Mouse (Mus musculus) intestine, postnatal 0 days (tissue): ENCODE measurements around the gene Kctd7. TPM values are rescaled to one million over a fixed set of nuclear protein-coding genes. Genes with fewer than 3 reads are reported as not detected.

Experiments
- ATAC-seq: fragments of 200-750 bp; cut with Nextera tagmentation; 2 replicates; pipeline ENCODE4 v1.8.0; 2017; ENCODE audit warnings: mild to moderate bottlenecking, moderate TSS enrichment, moderate library complexity
- H3K27ac ChIP-seq: fragments of 300-500 bp; sonication (generic); 2 replicates; pipeline ENCODE4 v1.5.1; 2014; ENCODE audit warnings: mild to moderate bottlenecking, low read depth, low read length, moderate library complexity
- H3K27me3 ChIP-seq: fragments of 300-500 bp; sonication (generic); replicated peaks from 2 replicates; pipeline ENCODE4 v1.6.1; 2014; ENCODE audit warnings: low read length, mixed read lengths; ENCODE audit not compliant: control insufficient read depth, insufficient read depth
- H3K36me3 ChIP-seq: fragments of 300-500 bp; sonication (generic); 2 replicates; pipeline ENCODE4 v1.6.1; 2014; ENCODE audit warnings: mild to moderate bottlenecking, moderate library complexity; ENCODE audit not compliant: control insufficient read depth, insufficient read depth
- H3K4me1 ChIP-seq: fragments of 300-500 bp; sonication (generic); replicated peaks from 2 replicates; pipeline ENCODE4 v1.6.1; 2014; ENCODE audit warnings: antibody characterized with exemption, low read length, mixed read lengths; ENCODE audit not compliant: control insufficient read depth, insufficient read depth
- H3K4me2 ChIP-seq: fragments of 300-500 bp; sonication (generic); replicated peaks from 2 replicates; pipeline ENCODE4 v1.6.1; 2014; ENCODE audit warnings: low read depth, mild to moderate bottlenecking, moderate library complexity
- H3K4me3 ChIP-seq: fragments of 300-500 bp; sonication (generic); 2 replicates; pipeline ENCODE4 v1.5.1; 2014; ENCODE audit warnings: low read depth, low read length
- H3K9ac ChIP-seq: fragments of 300-500 bp; sonication (generic); 2 replicates; pipeline ENCODE4 v1.6.1; 2014; ENCODE audit warnings: mild to moderate bottlenecking, low read depth, low read length
- H3K9me3 ChIP-seq: fragments of 300-500 bp; sonication (generic); 2 replicates; pipeline ENCODE4 v1.6.1; 2016; ENCODE audit warnings: mixed run types; ENCODE audit not compliant: control insufficient read depth
- CTCF ChIP-seq: sonication (generic); IDR thresholded peaks from 2 replicates; pipeline ENCODE4 v1.5.1; 2016; ENCODE audit warnings: low read depth, mild to moderate bottlenecking, control low read depth, antibody characterized with exemption, moderate library complexity
- WGBS: fragments of 180-500 bp; shearing (Covaris S2); extraction: QIAGEN DNeasy Blood & Tissue Kit; methylation state at CpG from one replicate; pipeline ENCODE4 v1.1.7; 2014; 5-methylcytosine and 5-hydroxymethylcytosine counted together
- polyA plus RNA-seq: library from polyadenylated mRNA; unstranded; fragments of >200 nt; fragmentation: Nextera tagmentation; extraction: Ambion mirVana; gene quantifications from 2 replicates; pipeline ENCODE4 v1.2.1, GENCODE M21; 2015

The Kctd7 gene
- polyA plus RNA-seq, 1 experiment from 2014 or later: 2.4 TPM

DNA sequence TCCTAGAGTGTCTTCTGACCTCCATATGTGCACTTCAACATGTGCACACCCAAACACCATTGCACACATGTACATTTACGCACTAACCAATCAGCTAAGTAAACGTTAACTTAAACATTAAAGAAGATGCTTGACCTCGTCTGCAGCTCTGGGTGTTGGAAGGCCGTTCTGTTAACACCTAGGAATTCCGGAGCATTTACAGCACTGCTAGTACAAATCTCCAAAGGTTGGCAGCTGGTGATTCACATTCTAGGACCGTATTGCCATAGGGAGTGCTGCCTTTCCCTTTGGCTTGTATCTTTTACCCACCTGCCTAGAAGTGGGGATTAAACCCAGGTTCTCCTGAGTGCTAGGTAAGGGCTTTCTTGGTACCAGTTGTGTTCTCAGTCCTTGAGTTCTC is 47.2 kb downstream of the Kctd7 start:
- 59% methylated on average over 6 of the region's 6 CpGs for WGBS
- no peak for TF ChIP-seq CTCF
- H3K4me3 ChIP-seq: no peak overlapping the region
- no peak overlapping the region for H3K27ac ChIP-seq
- peaks cover 57% of the 10 kb centered on the region for H3K36me3 ChIP-seq
- no peak overlapping the region for H3K4me2 ChIP-seq
- H3K9me3 ChIP-seq: no peaks in the 10 kb centered on the region
- ATAC-seq: no peak
- H3K9ac ChIP-seq: no peak overlapping the region
- H3K4me1 ChIP-seq: no peaks in the 10 kb centered on the region
- no peaks in the 10 kb centered on the region for H3K27me3 ChIP-seq

DNA sequence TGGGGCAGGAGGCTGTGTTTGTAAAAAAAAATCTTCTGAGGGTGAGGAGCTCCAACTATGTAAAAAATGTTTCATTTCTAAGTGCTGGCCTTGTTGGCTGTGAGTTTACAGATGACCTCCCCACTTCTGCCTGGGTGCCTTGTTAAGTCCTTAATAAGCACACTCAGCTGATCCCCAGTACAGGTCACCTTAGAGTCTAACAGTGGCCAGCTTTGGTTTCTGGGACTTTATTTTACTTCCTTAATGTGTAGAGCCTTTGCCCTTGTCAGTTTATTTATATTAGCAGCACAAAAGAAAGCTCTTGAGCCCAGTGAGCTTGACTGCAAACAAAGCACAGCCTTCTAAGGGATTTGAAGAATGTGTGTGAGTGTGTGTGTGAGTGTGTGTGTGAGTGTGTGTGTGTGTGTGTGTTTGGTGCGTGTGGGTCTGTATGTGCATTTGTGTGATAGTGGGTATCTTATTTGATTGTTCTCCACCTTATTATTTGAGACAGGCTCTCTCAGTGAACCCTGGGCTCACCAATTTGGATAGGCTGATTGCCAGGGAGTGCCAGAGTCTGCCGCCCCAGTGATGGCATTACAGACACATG is 47.8 kb downstream of the Kctd7 start:
- WGBS: 63% methylated on average over 2 of the region's 2 CpGs
- no peak for ATAC-seq
- H3K36me3 ChIP-seq: peaks cover 62% of the 10 kb centered on the region
- H3K4me1 ChIP-seq: no peaks in the 10 kb centered on the region
- no peaks in the 10 kb centered on the region for H3K9me3 ChIP-seq
- no peak for TF ChIP-seq CTCF
- H3K27me3 ChIP-seq: no peaks in the 10 kb centered on the region
- H3K9ac ChIP-seq: no peak overlapping the region
- H3K27ac ChIP-seq: no peak overlapping the region
- no peak overlapping the region for H3K4me2 ChIP-seq
- H3K4me3 ChIP-seq: no peak overlapping the region

DNA sequence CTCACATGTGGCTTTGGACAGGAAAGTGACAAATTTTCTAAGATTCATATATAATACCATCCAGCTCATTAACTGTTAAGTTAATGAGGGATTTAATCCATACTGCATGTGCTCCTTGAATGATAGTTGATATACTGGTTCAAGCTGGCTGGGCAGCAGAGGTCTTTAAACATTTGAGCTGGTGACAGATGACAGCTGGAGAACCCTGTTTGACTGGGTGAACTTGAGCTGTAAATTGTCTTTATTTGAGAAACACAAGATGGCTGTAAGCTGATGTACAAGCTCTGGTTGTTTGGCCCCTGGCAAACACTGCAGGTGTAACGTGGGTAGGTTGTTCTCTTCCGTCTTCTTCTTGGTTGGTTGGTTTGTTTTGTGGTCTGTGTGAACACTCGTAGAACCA is 49.1 kb downstream of the Kctd7 start:
- Histone ChIP-seq H3K4me2 (no peak overlapping the region), H3K27me3 (no peaks in the 10 kb centered on the region), H3K36me3 (peaks cover 65% of the 10 kb centered on the region), H3K27ac (no peak overlapping the region), H3K4me1 (no peaks in the 10 kb centered on the region), H3K9ac (no peak overlapping the region), H3K4me3 (no peak overlapping the region), H3K9me3 (no peaks in the 10 kb centered on the region)
- ATAC-seq: no peak
- 92% methylated on average over 3 of the region's 3 CpGs for WGBS
- no peak for TF ChIP-seq CTCF

DNA sequence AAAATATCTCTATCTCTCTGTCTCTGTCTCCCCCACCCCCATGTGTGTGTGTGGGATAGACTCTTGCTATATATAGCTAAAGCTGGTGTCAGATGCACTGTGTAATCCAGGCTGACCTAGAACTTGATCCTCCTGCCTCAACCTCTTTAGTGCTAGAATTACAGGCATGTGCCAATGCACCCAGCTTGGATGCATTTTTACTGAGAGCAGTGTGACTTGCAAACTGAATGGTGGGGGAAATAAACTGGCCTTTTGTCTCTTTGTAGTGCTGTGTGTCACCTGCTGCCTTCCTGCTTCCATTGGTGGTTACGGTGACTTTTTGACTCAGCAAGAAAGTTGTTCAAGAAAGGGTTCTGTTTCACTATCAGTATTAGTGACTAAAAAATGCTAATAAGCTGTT is 51.6 kb downstream of the Kctd7 start:
- Histone ChIP-seq H3K4me2 (no peak overlapping the region), H3K27ac (no peak overlapping the region), H3K36me3 (peaks cover 50% of the 10 kb centered on the region), H3K4me3 (no peak overlapping the region), H3K27me3 (no peaks in the 10 kb centered on the region), H3K9me3 (no peaks in the 10 kb centered on the region), H3K9ac (no peak overlapping the region), H3K4me1 (no peaks in the 10 kb centered on the region)
- no peak for ATAC-seq
- no peak for TF ChIP-seq CTCF
- 74% methylated on average over 1 of the region's 1 CpGs for WGBS

DNA sequence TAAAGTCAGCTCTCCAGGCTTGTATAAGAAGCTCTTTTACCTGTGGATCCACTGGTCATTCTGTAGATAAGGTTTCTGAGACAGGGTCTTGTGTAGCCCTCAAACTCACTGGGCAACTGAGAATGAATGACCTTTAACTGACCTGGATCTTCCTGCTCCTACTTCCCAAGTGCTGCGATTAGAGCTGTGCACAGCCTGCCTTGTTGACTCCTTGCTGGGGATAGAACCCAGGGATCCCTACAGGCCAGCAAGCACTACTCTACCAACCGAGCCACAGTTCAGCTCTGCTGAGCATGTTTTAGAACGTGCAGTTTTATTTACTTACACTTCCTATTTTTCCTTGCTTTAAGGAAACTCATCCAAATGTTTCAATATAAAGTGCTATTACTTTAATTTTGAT is 52.8 kb downstream of the Kctd7 start:
- H3K9me3 ChIP-seq: no peaks in the 10 kb centered on the region
- H3K4me3 ChIP-seq: no peak overlapping the region
- no peak for ATAC-seq
- TF ChIP-seq CTCF: no peak
- H3K27ac ChIP-seq: no peak overlapping the region
- no peaks in the 10 kb centered on the region for H3K4me1 ChIP-seq
- WGBS: 73% methylated on average over 3 of the region's 3 CpGs
- no peak overlapping the region for H3K4me2 ChIP-seq
- no peak overlapping the region for H3K9ac ChIP-seq
- H3K27me3 ChIP-seq: no peaks in the 10 kb centered on the region
- peaks cover 49% of the 10 kb centered on the region for H3K36me3 ChIP-seq

DNA sequence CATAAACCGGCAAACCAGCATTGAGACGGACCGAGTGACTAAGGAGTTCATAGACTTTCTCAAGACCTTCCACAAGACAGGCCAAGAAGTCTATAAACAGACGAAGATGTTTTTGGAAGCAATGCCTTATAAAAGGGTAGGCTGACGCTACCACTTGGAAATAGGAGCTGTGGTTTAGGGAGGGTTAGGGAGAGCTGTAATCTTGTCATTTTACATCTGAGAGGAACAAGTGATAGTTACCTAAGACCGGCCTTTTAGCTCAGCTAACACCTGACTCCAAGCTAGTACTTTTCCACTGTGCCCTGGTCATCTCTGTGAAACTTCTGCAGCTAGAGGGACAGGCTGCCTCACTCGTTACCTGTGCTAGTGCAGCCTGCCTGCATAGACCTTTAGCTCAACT is 53.3 kb downstream of the Kctd7 start:
- Histone ChIP-seq H3K9ac (no peak overlapping the region), H3K4me1 (no peaks in the 10 kb centered on the region), H3K27me3 (no peaks in the 10 kb centered on the region), H3K27ac (peak overlapping the region; percentile 15; the same call in 1 of the 2 replicates), H3K4me3 (no peak overlapping the region), H3K9me3 (no peaks in the 10 kb centered on the region), H3K36me3 (peaks cover 44% of the 10 kb centered on the region), H3K4me2 (no peak overlapping the region)
- WGBS: 89% methylated on average over 7 of the region's 7 CpGs
- ATAC-seq: no peak
- TF ChIP-seq CTCF: no peak
